Mouse (Mus musculus): ENCODE data around the gene Brf1. TPM values are rescaled to one million over a fixed set of nuclear protein-coding genes. Genes with fewer than 3 reads are reported as not detected.

Gene Brf1
- total and polyA plus RNA-seq, 2 experiments from 2014 or later = 39.0 to 42.1 TPM

GRCm38 (mm10) chr12:113027495-113027894 is 27.0 kb upstream of the Brf1 start:
- no peak overlapping the region for H3K27ac ChIP-seq (ENCODE audit: low read depth, low read length)
- no peak for ATAC-seq (ENCODE audit: low FRiP score)

GRCm38 (mm10) chr12:113026557-113026956 is 26.1 kb upstream of the Brf1 start:
- peak; percentile 18 for TF ChIP-seq CTCF (IDR thresholded peaks at IDR 0.05)
- Histone ChIP-seq H3K4me3 (ENCODE audit: low read depth, low read length) (no peak overlapping the region), H3K4me1 (ENCODE audit: insufficient read depth, low read length) (no peaks in the 10 kb centered on the region), H3K9ac (replicated peaks; ENCODE audit: low read length, poor library complexity, severe bottlenecking) (no peak overlapping the region), H3K4me2 (ENCODE audit: low read depth, low read length, poor library complexity, severe bottlenecking) (no peak overlapping the region), H3K27ac (ENCODE audit: low read depth, low read length) (no peak overlapping the region), H3K9me3 (ENCODE audit: low read length) (no peaks in the 10 kb centered on the region), H3K27me3 (ENCODE audit: insufficient read depth, low read length) (no peaks in the 10 kb centered on the region), H3K36me3 (ENCODE audit: insufficient read depth, low read length) (peaks cover 14% of the 10 kb centered on the region)
- DNase-seq (ENCODE audit: low spot score) (no peak), ATAC-seq (ENCODE audit: low FRiP score) (no peak)
- 100% methylated on average over 1 of the region's 1 CpGs for WGBS

More at GRCm38 (mm10) chr12:113027495-113027894, 27.0 kb upstream of the Brf1 start:
- WGBS = 97% methylated on average over 2 of the region's 2 CpGs
- no peak overlapping the region for H3K4me3 ChIP-seq (ENCODE audit: low read depth, low read length)
- no peaks in the 10 kb centered on the region; the same call in 1 of the 2 replicates for H3K4me1 ChIP-seq (ENCODE audit: insufficient read depth, low read length)
- no peak for DNase-seq (ENCODE audit: low spot score)
- H3K9ac ChIP-seq (replicated peaks; ENCODE audit: low read length, poor library complexity, severe bottlenecking) = no peak overlapping the region
- H3K4me2 ChIP-seq (ENCODE audit: low read depth, low read length, poor library complexity, severe bottlenecking) = no peak overlapping the region
- TF ChIP-seq CTCF (IDR thresholded peaks at IDR 0.05) = no peak
- no peaks in the 10 kb centered on the region for H3K27me3 ChIP-seq (ENCODE audit: insufficient read depth, low read length)
- H3K36me3 ChIP-seq (ENCODE audit: insufficient read depth, low read length) = peaks cover 14% of the 10 kb centered on the region
- H3K9me3 ChIP-seq (ENCODE audit: low read length) = no peaks in the 10 kb centered on the region

- H3K9ac ChIP-seq (replicated peaks; ENCODE audit: low read length, poor library complexity, severe bottlenecking) = no peak overlapping the region
- no peaks in the 10 kb centered on the region for H3K9me3 ChIP-seq (ENCODE audit: low read length)
- no peak overlapping the region for H3K4me3 ChIP-seq (ENCODE audit: low read depth, low read length)
- DNase-seq (ENCODE audit: low spot score) (no peak), ATAC-seq (ENCODE audit: low FRiP score) (no peak)
- no peaks in the 10 kb centered on the region for H3K4me1 ChIP-seq (ENCODE audit: insufficient read depth, low read length)
- no peaks in the 10 kb centered on the region for H3K27me3 ChIP-seq (ENCODE audit: insufficient read depth, low read length)
- H3K36me3 ChIP-seq (ENCODE audit: insufficient read depth, low read length) = peaks cover 14% of the 10 kb centered on the region
- no peak overlapping the region for H3K4me2 ChIP-seq (ENCODE audit: low read depth, low read length, poor library complexity, severe bottlenecking)
- no peak overlapping the region for H3K27ac ChIP-seq (ENCODE audit: low read depth, low read length)
- TF ChIP-seq CTCF (IDR thresholded peaks at IDR 0.05) = no peak
- WGBS = 84% methylated on average over 4 of the region's 4 CpGs
Observed at GRCm38 (mm10) chr12:113023082-113023481, 22.6 kb upstream of the Brf1 start.

DNA sequence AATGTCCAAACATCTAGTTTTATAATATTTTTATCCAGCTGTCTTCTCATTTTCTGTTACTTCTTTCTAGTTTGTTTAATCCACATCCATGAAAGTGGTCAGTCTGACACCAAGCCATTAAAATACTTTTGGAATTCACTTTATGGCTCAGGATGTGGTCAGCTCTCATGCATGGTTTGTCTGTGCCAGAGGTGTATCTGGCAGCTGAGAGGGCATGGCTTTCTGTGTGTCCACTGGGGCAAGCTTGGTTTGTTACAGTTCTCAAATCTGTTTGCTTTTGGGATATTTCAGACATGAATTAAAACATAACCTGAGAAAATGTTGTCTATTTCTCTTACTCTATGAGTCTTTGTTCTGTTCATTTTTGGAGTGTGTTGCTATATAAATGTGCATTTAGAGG is 21.0 kb upstream of the Brf1 start:
- TF ChIP-seq CTCF (IDR thresholded peaks at IDR 0.05) = no peak
- ATAC-seq (ENCODE audit: low FRiP score) (no peak), DNase-seq (ENCODE audit: low spot score) (no peak)
- H3K9ac ChIP-seq (replicated peaks; ENCODE audit: low read length, poor library complexity, severe bottlenecking) = no peak overlapping the region
- H3K27me3 ChIP-seq (ENCODE audit: insufficient read depth, low read length) = no peaks in the 10 kb centered on the region
- 0 out of 2 replicates have a peak, but pooled peaks cover 4% of the 10 kb centered on the region for H3K4me1 ChIP-seq (ENCODE audit: insufficient read depth, low read length)
- peaks cover 14% of the 10 kb centered on the region for H3K36me3 ChIP-seq (ENCODE audit: insufficient read depth, low read length)
- no peak overlapping the region for H3K4me2 ChIP-seq (ENCODE audit: low read depth, low read length, poor library complexity, severe bottlenecking)
- no peak overlapping the region for H3K27ac ChIP-seq (ENCODE audit: low read depth, low read length)
- no peak overlapping the region for H3K4me3 ChIP-seq (ENCODE audit: low read depth, low read length)
- no peaks in the 10 kb centered on the region for H3K9me3 ChIP-seq (ENCODE audit: low read length)

DNA sequence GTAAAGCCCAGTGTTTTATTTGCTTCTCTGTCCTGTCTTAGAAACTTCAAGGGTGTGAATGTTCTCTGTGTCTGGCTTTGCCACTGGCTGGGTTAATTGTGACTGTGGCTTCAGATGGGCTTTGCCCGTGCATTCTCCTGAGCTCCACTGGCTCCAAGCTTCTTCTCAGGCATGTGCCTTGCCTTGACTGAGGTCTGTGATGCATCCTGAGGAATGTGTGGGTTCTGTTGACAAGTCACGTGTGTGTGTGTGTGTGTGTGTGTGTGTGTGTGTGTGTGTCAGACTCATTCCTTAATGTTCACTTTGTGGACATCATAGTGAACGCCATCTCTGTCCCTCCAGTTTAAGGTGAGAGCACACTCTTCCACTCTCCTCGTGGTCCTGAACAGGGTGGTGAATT is 18.3 kb upstream of the Brf1 start:
- DNase-seq (ENCODE audit: low spot score) (no peak), ATAC-seq (ENCODE audit: low FRiP score) (no peak)
- Histone ChIP-seq H3K4me1 (ENCODE audit: insufficient read depth, low read length) (peaks cover 15% of the 10 kb centered on the region; the same call in 1 of the 2 replicates), H3K9ac (replicated peaks; ENCODE audit: low read length, poor library complexity, severe bottlenecking) (no peak overlapping the region), H3K4me2 (ENCODE audit: low read depth, low read length, poor library complexity, severe bottlenecking) (no peak overlapping the region), H3K27ac (ENCODE audit: low read depth, low read length) (no peak overlapping the region), H3K36me3 (ENCODE audit: insufficient read depth, low read length) (peaks cover 8% of the 10 kb centered on the region; the same call in 1 of the 2 replicates), H3K4me3 (ENCODE audit: low read depth, low read length) (no peak overlapping the region), H3K27me3 (ENCODE audit: insufficient read depth, low read length) (no peaks in the 10 kb centered on the region), H3K9me3 (ENCODE audit: low read length) (no peaks in the 10 kb centered on the region)
- TF ChIP-seq CTCF (IDR thresholded peaks at IDR 0.05) = no peak
- WGBS = 87% methylated on average over 4 of the region's 4 CpGs

- TF ChIP-seq CTCF (IDR thresholded peaks at IDR 0.05) = no peak
- H3K27ac ChIP-seq (ENCODE audit: low read depth, low read length) = no peak overlapping the region
- H3K9ac ChIP-seq (replicated peaks; ENCODE audit: low read length, poor library complexity, severe bottlenecking) = no peak overlapping the region
- no peak for DNase-seq (ENCODE audit: low spot score)
- no peak overlapping the region for H3K4me2 ChIP-seq (ENCODE audit: low read depth, low read length, poor library complexity, severe bottlenecking)
- H3K4me1 ChIP-seq (ENCODE audit: insufficient read depth, low read length) = peaks cover 15% of the 10 kb centered on the region; the same call in 1 of the 2 replicates
- no peaks in the 10 kb centered on the region for H3K36me3 ChIP-seq (ENCODE audit: insufficient read depth, low read length)
- WGBS = 82% methylated on average over 9 of the region's 9 CpGs
- H3K4me3 ChIP-seq (ENCODE audit: low read depth, low read length) = no peak overlapping the region
- no peak for ATAC-seq (ENCODE audit: low FRiP score)
- no peaks in the 10 kb centered on the region for H3K27me3 ChIP-seq (ENCODE audit: insufficient read depth, low read length)
- no peaks in the 10 kb centered on the region for H3K9me3 ChIP-seq (ENCODE audit: low read length)
Observed at GRCm38 (mm10) chr12:113017429-113017984, 17.0 kb upstream of the Brf1 start.

All from midbrain, postnatal 0 days (tissue).